Mouse (Mus musculus) liver, embryonic 14.5 days (tissue): ENCODE data around the gene Pax4.

Source experiments
- CTCF ChIP-seq: IDR thresholded peaks from 2 replicates; pipeline ENCODE4 v1.5.1; 2016; ENCODE audit warnings: antibody characterized with exemption, low read depth, control low read depth
- EP300 ChIP-seq: IDR thresholded peaks from 2 replicates; pipeline ENCODE4 v1.6.1; 2016; ENCODE audit warnings: antibody characterized with exemption, low read depth

- TF ChIP-seq CTCF (no peak), EP300 (no peak)
These were observed 32.2 kb downstream of the Pax4 start for GRCm38 (mm10) chr6:28416981-28417380.
